Mouse (Mus musculus): ENCODE data around the gene Wnt8b. TPM values are rescaled to one million over a fixed set of nuclear protein-coding genes. Genes with fewer than 3 reads are reported as not detected.

Gene Wnt8b
- total and polyA plus RNA-seq, 3 experiments = not detected

GRCm38 (mm10) chr19:44460441-44460840, 32.8 kb upstream of the Wnt8b start:
- no peaks in the 10 kb centered on the region for H3K4me1 ChIP-seq (ENCODE audit: control insufficient read depth in 1 of 2, insufficient read depth in 2 of 2, low read length in 2 of 2)
- DNase-seq (ENCODE audit: low read depth, low spot score) = no peak
- no peaks in the 10 kb centered on the region for H3K9me3 ChIP-seq (replicated peaks; ENCODE audit: insufficient read depth, low read length)
- H3K9ac ChIP-seq (ENCODE audit: control insufficient read depth, low read depth, low read length, poor library complexity, severe bottlenecking) = no peak overlapping the region
- peaks cover 7 to 12% of the 10 kb centered on the region in 2 experiments for H3K27me3 ChIP-seq (ENCODE audit: control insufficient read depth in 1 of 2, insufficient read depth in 2 of 2, low read length in 2 of 2)
- no peak for TF ChIP-seq CHD1 (IDR thresholded peaks at IDR 0.05; ENCODE audit: low read depth, low read length)
- TF ChIP-seq NELFE (IDR thresholded peaks at IDR 0.05; ENCODE audit: low read depth, low read length) = no peak
- TF ChIP-seq JUND (IDR thresholded peaks at IDR 0.05; ENCODE audit: low read depth, low read length) = no peak
- TF ChIP-seq NRF1 (IDR thresholded peaks at IDR 0.05; ENCODE audit: insufficient read depth, low read depth, low read length, poor library complexity, severe bottlenecking) = no peak
- no peak for TF ChIP-seq MYB (IDR thresholded peaks at IDR 0.05; ENCODE audit: low read depth, low read length)
- TF ChIP-seq UBTF (IDR thresholded peaks at IDR 0.05; ENCODE audit: borderline replicate concordance, insufficient read depth, low read depth, low read length) = no peak
- TF ChIP-seq E2F4 (IDR thresholded peaks at IDR 0.05; ENCODE audit: borderline replicate concordance, low read depth, low read length) = no peak
- no peak for TF ChIP-seq POLR2AphosphoS2 (IDR thresholded peaks at IDR 0.05; ENCODE audit: low read length)
- TF ChIP-seq EP300 (IDR thresholded peaks at IDR 0.05; ENCODE audit: low read depth in 1 of 2, low read length in 2 of 2) = no peak
- TF ChIP-seq USF2 (IDR thresholded peaks at IDR 0.05; ENCODE audit: borderline replicate concordance in 1 of 2, insufficient read depth in 1 of 2, low read depth in 1 of 2, low read length in 2 of 2) = no peak
- no peak for TF ChIP-seq GATA1 (IDR thresholded peaks at IDR 0.05; ENCODE audit: low read depth, low read length)
- TF ChIP-seq MEF2A (IDR thresholded peaks at IDR 0.05; ENCODE audit: extremely low read depth, insufficient replicate concordance, low read depth, low read length, poor library complexity, severe bottlenecking) = no peak
- H3K27ac ChIP-seq (ENCODE audit: control insufficient read depth, low read depth, low read length) = no peak overlapping the region
- H3K4me3 ChIP-seq (ENCODE audit: control insufficient read depth in 1 of 2, insufficient read depth in 1 of 2, low read depth in 2 of 2, low read length in 2 of 2) = no peak overlapping the region
- H3K79me2 ChIP-seq (ENCODE audit: control insufficient read depth, insufficient read depth, low read length, poor library complexity) = no peaks in the 10 kb centered on the region
- H3K36me3 ChIP-seq (ENCODE audit: control insufficient read depth in 1 of 2, insufficient read depth in 2 of 2, low read length in 2 of 2) = no peaks in the 10 kb centered on the region

- H3K9ac ChIP-seq (ENCODE audit: control insufficient read depth, low read depth, low read length, poor library complexity, severe bottlenecking) = no peak overlapping the region
Measured at GRCm38 (mm10) chr19:44461500-44461899, 31.8 kb upstream of the Wnt8b start.

More at GRCm38 (mm10) chr19:44461500-44461899, 31.8 kb upstream of the Wnt8b start:
- no peak for DNase-seq (ENCODE audit: low read depth, low spot score)
- no peaks in the 10 kb centered on the region for H3K4me1 ChIP-seq (ENCODE audit: control insufficient read depth in 1 of 2, insufficient read depth in 2 of 2, low read length in 2 of 2)
- no peaks in the 10 kb centered on the region for H3K9me3 ChIP-seq (replicated peaks; ENCODE audit: insufficient read depth, low read length)
- no peak for TF ChIP-seq CTCF (IDR thresholded peaks at IDR 0.05 in 2 of 3, conservative IDR thresholded peaks at IDR 0.05 in 1 of 3; ENCODE audit: control insufficient read depth in 1 of 3, insufficient read depth in 1 of 3, low read depth in 2 of 3, low read length in 3 of 3, poor library complexity in 1 of 3, severe bottlenecking in 1 of 3)
- TF ChIP-seq SMC3 (IDR thresholded peaks at IDR 0.05; ENCODE audit: low read depth, low read length) = no peak
- no peak for TF ChIP-seq GATA1 (IDR thresholded peaks at IDR 0.05; ENCODE audit: low read depth, low read length)
- TF ChIP-seq RAD21 (IDR thresholded peaks at IDR 0.05; ENCODE audit: low read depth, low read length) = no peak
- no peak for TF ChIP-seq CHD2 (IDR thresholded peaks at IDR 0.05; ENCODE audit: low read length)
- no peak for TF ChIP-seq MYB (IDR thresholded peaks at IDR 0.05; ENCODE audit: low read depth, low read length)
- no peak for TF ChIP-seq USF2 (IDR thresholded peaks at IDR 0.05; ENCODE audit: borderline replicate concordance in 1 of 2, insufficient read depth in 1 of 2, low read depth in 1 of 2, low read length in 2 of 2)
- no peak for TF ChIP-seq ZMIZ1 (IDR thresholded peaks at IDR 0.05; ENCODE audit: low read depth, low read length)
- TF ChIP-seq TBP (IDR thresholded peaks at IDR 0.05; ENCODE audit: low read depth, low read length) = no peak
- TF ChIP-seq MAX (IDR thresholded peaks at IDR 0.05; ENCODE audit: low read length) = no peak
- no peak for TF ChIP-seq TCF12 (IDR thresholded peaks at IDR 0.05; ENCODE audit: low read depth, low read length)
- no peaks in the 10 kb centered on the region for H3K36me3 ChIP-seq (ENCODE audit: control insufficient read depth in 1 of 2, insufficient read depth in 2 of 2, low read length in 2 of 2)
- no peak overlapping the region for H3K27ac ChIP-seq (ENCODE audit: control insufficient read depth, low read depth, low read length)
- no peak overlapping the region for H3K4me3 ChIP-seq (ENCODE audit: control insufficient read depth in 1 of 2, insufficient read depth in 1 of 2, low read depth in 2 of 2, low read length in 2 of 2)
- peaks cover 7 to 12% of the 10 kb centered on the region in 2 experiments for H3K27me3 ChIP-seq (ENCODE audit: control insufficient read depth in 1 of 2, insufficient read depth in 2 of 2, low read length in 2 of 2)
- no peaks in the 10 kb centered on the region for H3K79me2 ChIP-seq (ENCODE audit: control insufficient read depth, insufficient read depth, low read length, poor library complexity)
